9 mouse cellular contexts compared by ENCODE assay signal in genomic region chr1:38307821-38308704, GRCm38 (mm10).
DNase-seq lines count a peak whose midpoint lies in the region; ATAC-seq and TF ChIP-seq lines count a peak whose summit lies in the region.
"Had no signal": no experiment of that assay in that cellular context is flagged by ENCODE, and none has a peak within 500 bp of the region (broad histone marks: within the 10 kb centered on the region; RNA-seq: fewer than 3 reads in every experiment).

No protein-coding gene starts in this region.

- no peak for DNase-seq in hindbrain, embryonic 10.5 days (ENCODE audit: low spot score)
- DNase-seq in hindbrain, embryonic 11.5 days (ENCODE audit: low spot score) = no peak
- peak; percentile 53 for DNase-seq in Patski (ENCODE audit: low read depth, low spot score)
- peak; percentile 64 for DNase-seq in fat pad, adult 2 months (ENCODE audit: extremely low read depth, low read depth, low spot score)
- DNase-seq in layer of hippocampus, postnatal 10 days (ENCODE audit: low spot score in 2 of 2) = peak; percentile 49 to 67
- DNase-seq in ovary, postnatal 14 days (ENCODE audit: low spot score) = peak; percentile 46
- no peak for DNase-seq in embryo, embryonic 11 days

- POLR2A ChIA-PET in Patski (lab: Charles Lee) = no interaction called here

- no peaks in the 10 kb centered on the region; the same call in 1 of the 2 replicates for H3K4me1 ChIP-seq in hindbrain, embryonic 10.5 days (replicated peaks)
- no peaks in the 10 kb centered on the region for H3K4me1 ChIP-seq in hindbrain, embryonic 11.5 days (replicated peaks; ENCODE audit: control insufficient read depth, insufficient read depth, low read length)
- H3K4me1 ChIP-seq in heart, embryonic 14.5 days (ENCODE audit: control insufficient read depth in 2 of 2, insufficient read depth in 2 of 2, low read length in 2 of 2) = peaks cover 11 to 26% of the 10 kb centered on the region in 2 experiments

- H3K9me3 ChIP-seq in hindbrain, embryonic 10.5 days = no peaks in the 10 kb centered on the region
- no peaks in the 10 kb centered on the region for H3K9me3 ChIP-seq in hindbrain, embryonic 11.5 days (ENCODE audit: control insufficient read depth, low read length)
- H3K9me3 ChIP-seq in heart, embryonic 14.5 days (ENCODE audit: control insufficient read depth, low read length) = no peaks in the 10 kb centered on the region

- CTCF ChIA-PET in Patski (lab: Charles Lee) = interaction anchor here (1.3 to 1.7 kb wide), 2 partner anchors 15 to 123 kb away, joined by 4 read pairs; no protein-coding TSS in a partner anchor

- in situ Hi-C loops in Patski (cut with MboI; ENCODE audit: low pct_unique_long_range_greater_than_20kb) = no loop called here

- H3K27ac ChIP-seq in hindbrain, embryonic 10.5 days = peak overlapping the region; percentile 13; the same call in 1 of the 2 replicates
- H3K27ac ChIP-seq in hindbrain, embryonic 11.5 days (ENCODE audit: low read depth, low read length) = no peak overlapping the region
- peak overlapping the region; percentile 68 to 91 for H3K27ac ChIP-seq in heart, embryonic 14.5 days (replicated peaks in 1 of 2; ENCODE audit: control insufficient read depth in 1 of 2, insufficient read depth in 1 of 2, low read depth in 2 of 2, low read length in 2 of 2)
- H3K27ac ChIP-seq: macrophage had no signal

- no peak overlapping the region for H3K4me2 ChIP-seq in hindbrain, embryonic 11.5 days (replicated peaks; ENCODE audit: low read depth, low read length)
- no peak overlapping the region; the same call in 1 of the 2 replicates for H3K4me2 ChIP-seq in heart, embryonic 14.5 days (ENCODE audit: low read length)

- H3K36me3 ChIP-seq in hindbrain, embryonic 10.5 days = peaks cover 11% of the 10 kb centered on the region; the same call in 1 of the 2 replicates
- H3K36me3 ChIP-seq in hindbrain, embryonic 11.5 days (ENCODE audit: control insufficient read depth, insufficient read depth, low read length) = no peaks in the 10 kb centered on the region
- H3K36me3 ChIP-seq in heart, embryonic 14.5 days (ENCODE audit: control insufficient read depth, insufficient read depth, low read length) = no peaks in the 10 kb centered on the region

- no peak overlapping the region for H3K4me3 ChIP-seq in hindbrain, embryonic 10.5 days
- H3K4me3 ChIP-seq in hindbrain, embryonic 11.5 days (ENCODE audit: low read depth, low read length) = no peak overlapping the region
- no peak overlapping the region for H3K4me3 ChIP-seq in heart, embryonic 14.5 days (ENCODE audit: control insufficient read depth in 1 of 2, insufficient read depth in 1 of 2, low read depth in 1 of 2, low read length in 2 of 2)

- ATAC-seq in hindbrain, embryonic 11.5 days (ENCODE audit: low FRiP score) = no peak
- peak; percentile 62 for ATAC-seq in Patski
- ATAC-seq in heart, embryonic 14.5 days (ENCODE audit: insufficient number of reproducible peaks, insufficient read depth, low FRiP score, low read depth) = peak; percentile 82

- 75% methylated on average over 7 of the region's 7 CpGs for WGBS in hindbrain, embryonic 10.5 days
- 74% methylated on average over 7 of the region's 7 CpGs for WGBS in hindbrain, embryonic 11.5 days
- WGBS in heart, embryonic 14.5 days = 33% methylated on average over 7 of the region's 7 CpGs

- no peaks in the 10 kb centered on the region for H3K27me3 ChIP-seq in hindbrain, embryonic 10.5 days (ENCODE audit: insufficient read depth, poor library complexity, severe bottlenecking)
- no peaks in the 10 kb centered on the region for H3K27me3 ChIP-seq in hindbrain, embryonic 11.5 days (ENCODE audit: control insufficient read depth, insufficient read depth, low read length)
- no peaks in the 10 kb centered on the region for H3K27me3 ChIP-seq in Patski
- H3K27me3 ChIP-seq in heart, embryonic 14.5 days (ENCODE audit: control insufficient read depth, insufficient read depth, low read length) = no peaks in the 10 kb centered on the region

- TF ChIP-seq CTCF in Patski (IDR thresholded peaks at IDR 0.05) = no peak

- H3K9ac ChIP-seq in hindbrain, embryonic 11.5 days (ENCODE audit: low read depth, low read length) = no peak overlapping the region
- H3K9ac ChIP-seq in heart, embryonic 14.5 days (ENCODE audit: low read length) = peak overlapping the region; percentile 27; the same call in 1 of the 2 replicates

Comparison
In these comparisons a context has a peak if more than half of its experiments do, and no peak if none do; other contexts are left out.
1. DNase-seq: peak in Patski (single experiment), fat pad, adult 2 months (single experiment), layer of hippocampus, postnatal 10 days (2 of 2) and ovary, postnatal 14 days (single experiment); none in hindbrain, embryonic 10.5 days (single experiment), hindbrain, embryonic 11.5 days (single experiment) and embryo, embryonic 11 days (single experiment).